In the genomic region with DNA sequence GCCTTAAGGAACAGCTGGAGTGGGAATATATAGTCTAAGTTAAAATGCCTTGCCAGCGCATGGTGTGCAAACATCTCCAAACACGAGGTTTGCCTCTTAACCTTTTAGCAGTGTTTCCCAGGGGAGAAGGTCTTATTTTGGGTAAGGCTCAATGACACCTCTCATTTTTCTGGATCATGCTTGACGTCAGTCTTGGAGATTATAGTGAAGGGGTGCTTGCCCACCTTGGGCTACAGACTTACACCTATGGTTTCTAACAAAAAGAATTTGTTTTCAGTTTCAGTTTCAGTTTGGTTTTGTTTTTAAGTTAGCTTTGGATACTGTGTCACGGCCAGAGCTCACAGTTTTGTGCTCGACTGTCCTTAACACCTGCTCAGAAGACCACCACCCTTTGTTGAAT, we compare ENCODE assay signal across 8 mouse cellular contexts. TPM values are rescaled to one million over a fixed set of nuclear protein-coding genes. Genes with fewer than 3 reads are reported as not detected.
DNase-seq lines count a peak whose midpoint lies in the region; ATAC-seq and TF ChIP-seq lines count a peak whose summit lies in the region.

No protein-coding gene starts in this region.

- 0 out of 2 replicates have a peak overlapping the region, but pooled peaks have one; percentile 7 for H3K4me2 ChIP-seq in limb, embryonic 14.5 days (replicated peaks; ENCODE audit: low read depth, low read length, severe bottlenecking)

- no peak overlapping the region for H3K9ac ChIP-seq in limb, embryonic 14.5 days (ENCODE audit: low read depth, low read length, severe bottlenecking)

- no peak for ATAC-seq in limb, embryonic 14.5 days (ENCODE audit: low FRiP score, low read depth)
- ATAC-seq in cerebellum, adult (ENCODE audit: insufficient number of reproducible peaks, low FRiP score, low TSS enrichment): no peak

- peaks cover 10% of the 10 kb centered on the region; the same call in 1 of the 2 replicates for H3K27me3 ChIP-seq in limb, embryonic 14.5 days (ENCODE audit: control insufficient read depth, insufficient read depth, low read length)
- H3K27me3 ChIP-seq in limb, embryonic 10.5 days (ENCODE audit: low read depth, poor library complexity, severe bottlenecking): peaks cover 39% of the 10 kb centered on the region

- H3K4me1 ChIP-seq in limb, embryonic 14.5 days (ENCODE audit: control insufficient read depth, insufficient read depth, low read length): peaks cover 3% of the 10 kb centered on the region; the same call in 1 of the 2 replicates
- H3K4me1 ChIP-seq in limb, embryonic 10.5 days: peaks cover 16% of the 10 kb centered on the region

- H3K4me3 ChIP-seq in limb, embryonic 14.5 days (replicated peaks; ENCODE audit: low read length): no peak overlapping the region
- no peak overlapping the region for H3K4me3 ChIP-seq in limb, embryonic 10.5 days
- peak overlapping the region; percentile 5; the same call in 1 of the 2 replicates for H3K4me3 ChIP-seq in macrophage (ENCODE audit: inconsistent target)

- WGBS in limb, embryonic 14.5 days: 51% methylated on average over 5 of the region's 5 CpGs
- WGBS in limb, embryonic 10.5 days: 77% methylated on average over 5 of the region's 5 CpGs
- WGBS in macrophage (ENCODE audit: missing documents): 9% methylated on average over 5 of the region's 5 CpGs

- H3K9me3 ChIP-seq in limb, embryonic 14.5 days (ENCODE audit: control insufficient read depth, low read length): no peaks in the 10 kb centered on the region
- H3K9me3 ChIP-seq in limb, embryonic 10.5 days (replicated peaks): no peaks in the 10 kb centered on the region

- H3K79me2 ChIP-seq in macrophage (ENCODE audit: inconsistent target): no peaks in the 10 kb centered on the region

- H3K27ac ChIP-seq in limb, embryonic 14.5 days (replicated peaks; ENCODE audit: low read depth, low read length): no peak overlapping the region
- H3K27ac ChIP-seq in limb, embryonic 10.5 days: no peak overlapping the region
- no peak overlapping the region for H3K27ac ChIP-seq in macrophage

- no peaks in the 10 kb centered on the region for H3K36me3 ChIP-seq in limb, embryonic 14.5 days (ENCODE audit: control insufficient read depth, insufficient read depth, low read length)
- no peaks in the 10 kb centered on the region for H3K36me3 ChIP-seq in limb, embryonic 10.5 days
- H3K36me3 ChIP-seq in macrophage (ENCODE audit: inconsistent target): no peaks in the 10 kb centered on the region

- no peak for TF ChIP-seq POLR2A in limb, embryonic 14.5 days (IDR thresholded peaks at IDR 0.05; ENCODE audit: borderline replicate concordance, extremely low read depth, insufficient read depth, insufficient read length)

- DNase-seq in limb, embryonic 14.5 days (ENCODE audit: low spot score): no peak
- DNase-seq in limb, embryonic 10.5 days (ENCODE audit: low spot score): no peak
- peak; percentile 43 for DNase-seq in B cell, adult 2 months
- DNase-seq in T-cell, adult 2 months (ENCODE audit: low spot score): peak; percentile 25
- no peak for DNase-seq in right cerebral cortex, postnatal 36 days (ENCODE audit: low spot score in 2 of 2)
- DNase-seq in ovary, postnatal 14 days (ENCODE audit: low spot score): no peak

RNA-seq across cellular contexts. Expression of gene Slain1, which starts 3.8 kb away (rescaled TPM):
- 4.4 and 4.6 TPM in 2 replicates for polyA plus RNA-seq in limb, embryonic 14.5 days (2012; rRNA removed)
- polyA plus RNA-seq in limb, embryonic 14.5 days (2014; fragmentation: Nextera tagmentation; extraction: Ambion mirVana): 1.8 and 2.0 TPM in 2 replicates
- 0.62 and 1.4 TPM in 2 replicates for polyA plus RNA-seq in limb, embryonic 10.5 days (2016; fragmentation: Nextera tagmentation; extraction: Ambion mirVana)
- total RNA-seq in macrophage (2018; cell fraction: chromatin; rRNA removed): not detected
- total RNA-seq in macrophage (2018; cell fraction: cytosol; rRNA removed): under 1 TPM in 10 of 26 experiments, not detected in 16; 0.03 to 0.37 (median 0.09) TPM
- total RNA-seq in macrophage (2018; cell fraction: nucleus; rRNA removed): not detected
- polyA plus RNA-seq in macrophage (2018): 0.22 to 0.26 TPM in 2 of 3 replicates, not detected in the other

Comparison
In these comparisons a context has a peak if more than half of its experiments do, and no peak if none do; other contexts are left out.
1. DNase-seq: peak in B cell, adult 2 months (2 of 2) and T-cell, adult 2 months (single experiment); none in limb, embryonic 14.5 days (single experiment), limb, embryonic 10.5 days (single experiment), right cerebral cortex, postnatal 36 days (0 of 2) and ovary, postnatal 14 days (single experiment).